Mouse (Mus musculus): ENCODE data around the gene Tmem11. TPM values are rescaled to one million over a fixed set of nuclear protein-coding genes. Genes with fewer than 3 reads are reported as not detected.
A peak's percentile ranks its signal among the peaks of the same experiment; 100 is the strongest.

Gene Tmem11
- total RNA-seq (2021): 10 to 100 TPM; 30.0 to 33.3 TPM
- long read RNA-seq, experiment 1, transcript Tmem11-201 (2 exons, 1,457 nt): major isoform, 39 of 39 reads
- long read RNA-seq, experiment 1, partial matches to known transcripts: 0 of 39 reads
- long read RNA-seq, experiment 1, other reads (novel, unspliced or antisense): 0 of 39 reads
- long read RNA-seq, experiment 2, transcript Tmem11-201 (2 exons, 1,457 nt): major isoform, 19 of 19 reads
- long read RNA-seq, experiment 2, partial matches to known transcripts: 0 of 19 reads
- long read RNA-seq, experiment 2, other reads (novel, unspliced or antisense): 0 of 19 reads

DNA sequence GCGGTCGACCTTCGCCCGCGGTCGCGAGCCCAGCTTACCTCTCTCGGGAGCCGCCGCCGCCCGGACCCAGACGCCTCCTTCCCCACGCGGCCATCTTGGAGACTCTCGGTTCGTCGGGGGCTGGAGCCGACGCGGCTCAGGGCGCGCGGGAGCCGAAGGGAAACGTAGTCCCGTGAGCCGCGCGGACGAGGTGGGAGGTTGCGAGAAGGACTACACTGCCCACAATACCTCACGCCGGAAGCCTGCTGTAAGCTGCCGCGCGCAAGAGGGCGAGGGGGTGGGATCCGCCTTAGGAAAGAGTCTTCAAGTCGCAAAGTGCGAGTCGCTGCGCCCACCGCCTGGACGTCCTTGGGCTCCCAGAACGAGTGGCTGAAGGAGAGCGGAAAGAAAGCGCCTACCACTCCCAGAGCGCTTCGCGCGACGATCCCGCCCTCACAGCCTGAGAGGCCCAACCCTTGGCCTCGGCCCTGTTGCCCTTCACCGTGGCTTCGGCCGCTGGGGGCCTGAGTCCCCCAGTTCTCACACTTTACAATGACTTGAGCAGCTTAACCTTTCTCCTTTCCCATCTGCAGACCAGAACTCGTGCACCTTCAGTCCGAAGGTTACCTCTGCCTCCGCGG is at the start of gene Tmem11:
Tmem11 (minus strand) TSS at position 598 of the 620 bp plus-strand sequence.
- peak; percentile 93 to 94 for DNase-seq
- intact Hi-C loops (cut with DNase I): loop anchor here (2.0 kb wide), 2 partner anchors 48 to 180 kb away; partner anchors contain the start of genes Dhrs7b and Llgl1

DNA sequence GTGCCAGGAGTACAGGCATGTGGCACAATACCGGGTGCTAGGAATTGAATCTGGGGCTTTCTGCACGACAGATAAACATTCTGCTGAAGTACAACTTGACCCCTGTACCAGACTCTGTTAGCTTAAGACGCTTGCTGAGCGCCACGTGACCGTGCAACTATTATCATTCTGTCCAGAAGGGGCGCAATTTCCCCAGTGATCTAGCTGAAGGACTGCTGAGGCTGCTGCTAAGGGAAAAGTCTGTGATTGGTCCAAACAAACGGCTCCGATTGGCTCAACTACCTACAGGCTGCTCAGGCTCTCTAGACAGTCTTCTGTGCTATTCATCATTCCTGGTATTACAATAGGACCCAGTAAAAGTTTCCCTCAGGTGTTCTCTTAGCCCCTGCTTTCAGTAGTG is 48.2 kb upstream of the Tmem11 start:
- intact Hi-C loops (cut with DNase I): no loop called here
- peak; percentile 86 to 94 for DNase-seq

DNA sequence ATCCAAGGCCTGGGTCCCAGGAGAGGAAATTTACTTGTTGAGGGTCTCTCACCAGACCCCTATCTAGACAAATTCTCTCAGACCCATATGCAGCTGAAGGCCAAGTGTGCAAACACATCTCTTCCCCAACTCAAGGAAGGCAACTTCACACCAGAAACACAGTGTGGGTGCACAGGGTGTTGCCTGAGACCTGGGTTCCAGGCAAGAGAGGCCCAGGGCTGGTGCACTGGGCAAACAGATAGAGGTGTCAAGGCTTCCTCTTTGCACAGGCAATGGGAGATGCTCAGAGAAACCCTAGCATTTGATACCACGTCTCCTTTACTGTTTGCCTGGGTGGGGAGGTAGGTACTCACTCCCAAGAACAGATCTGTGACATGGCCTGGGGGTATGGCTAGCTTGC is 45.9 kb upstream of the Tmem11 start:
- intact Hi-C loops (cut with DNase I): no loop called here
- DNase-seq: no peak

DNA sequence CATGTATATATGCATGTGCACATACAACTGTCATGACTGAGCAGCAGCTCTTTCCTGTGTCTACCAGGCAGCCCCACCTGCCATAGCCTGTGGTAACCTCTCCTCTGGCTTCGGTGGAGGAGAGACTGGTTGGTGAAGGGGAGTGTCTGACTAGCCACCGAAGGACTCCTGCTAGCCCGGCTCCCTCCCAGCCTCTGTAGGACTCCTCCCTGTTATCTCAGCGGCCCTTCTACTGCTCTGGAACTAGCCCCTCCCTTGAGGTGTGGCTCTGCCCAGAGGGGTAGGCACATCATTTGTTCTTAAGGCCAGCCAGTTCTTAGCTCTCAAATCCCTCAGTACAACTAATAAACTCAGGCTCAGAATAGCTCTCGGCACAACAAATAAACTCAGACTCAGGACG is 45.4 kb upstream of the Tmem11 start:
- no peak for DNase-seq
- intact Hi-C loops (cut with DNase I): no loop called here

DNA sequence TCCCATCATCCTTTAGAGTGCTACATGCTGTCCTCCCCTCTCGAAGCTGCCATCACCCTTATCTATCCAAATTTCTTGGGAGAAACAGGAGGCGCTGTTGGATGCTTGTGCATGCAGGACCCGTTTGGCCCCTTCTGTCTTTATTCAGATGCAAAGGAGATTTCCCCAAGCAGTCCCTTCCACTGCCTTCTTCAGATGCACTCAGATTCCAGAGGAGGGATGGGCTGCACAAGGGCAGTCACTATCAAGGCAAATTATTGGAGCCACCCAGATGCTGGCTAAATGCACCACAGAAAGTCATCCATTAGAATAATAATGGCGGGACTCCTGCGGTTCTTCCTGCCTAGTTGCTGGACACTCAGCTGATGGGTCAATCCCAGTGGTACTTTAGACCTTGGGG is 43.9 kb upstream of the Tmem11 start:
- no peak for DNase-seq
- intact Hi-C loops (cut with DNase I): no loop called here

DNA sequence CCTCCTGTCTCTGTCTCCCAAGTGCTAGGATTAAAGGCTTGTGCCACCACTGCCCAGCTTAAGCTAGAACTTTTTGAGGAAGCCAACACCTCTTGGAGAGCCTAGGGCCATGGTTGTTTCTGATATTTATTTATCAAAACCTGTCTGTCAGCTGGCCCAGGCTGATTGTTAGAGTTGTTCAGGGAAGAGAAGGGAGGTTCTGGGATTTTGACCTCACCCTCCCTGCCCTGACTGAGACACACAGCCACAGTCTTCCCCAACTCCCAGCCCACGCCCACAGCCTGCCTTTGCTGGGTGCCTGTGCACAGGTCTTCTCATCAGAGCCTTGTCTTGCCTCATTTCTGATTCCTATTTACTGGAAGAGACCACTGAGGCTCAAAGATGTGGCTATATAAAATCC is 43.1 kb upstream of the Tmem11 start:
- no peak for DNase-seq
- intact Hi-C loops (cut with DNase I): no loop called here

DNA sequence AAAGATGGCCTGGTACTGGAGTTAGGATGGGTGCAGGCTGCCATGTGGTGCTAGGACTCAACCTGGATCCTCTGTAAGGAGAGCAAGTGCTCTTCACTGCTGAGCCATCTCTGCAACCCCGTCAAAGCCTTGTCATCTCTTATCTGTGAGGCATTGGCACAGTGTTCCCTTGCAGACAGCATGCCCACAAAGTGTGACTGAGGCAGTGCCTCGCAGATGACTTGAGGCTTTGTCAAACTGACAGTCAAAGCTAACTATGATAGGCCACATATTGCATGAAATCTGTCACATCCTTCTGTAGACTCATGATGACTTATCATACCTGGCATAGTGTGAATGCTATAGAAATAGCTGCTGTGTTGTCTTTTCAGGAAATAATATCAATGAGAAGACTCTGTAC is 40.9 kb upstream of the Tmem11 start:
- no peak for DNase-seq

DNA sequence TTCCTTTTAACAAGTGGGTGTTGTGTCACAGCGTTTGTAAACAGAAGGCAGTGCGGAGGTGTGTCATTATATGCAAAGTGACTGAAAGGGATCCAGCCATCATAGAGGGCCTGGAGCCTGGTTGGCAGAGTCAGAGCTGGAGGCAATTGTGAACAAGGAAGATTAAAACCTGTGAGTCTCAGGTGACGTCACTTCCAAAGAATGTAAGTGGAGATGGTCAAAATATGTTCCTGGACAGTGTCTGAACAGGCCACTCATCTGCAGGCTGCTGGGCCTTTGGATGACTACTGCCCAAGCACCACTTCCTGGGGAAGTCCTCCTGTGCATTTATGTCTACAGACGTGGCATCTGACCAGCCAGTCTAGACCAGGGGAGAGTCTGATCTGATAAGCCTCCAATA is 36.1 kb upstream of the Tmem11 start:
- intact Hi-C loops (cut with DNase I): no loop called here
- no peak for DNase-seq

More for the DNA sequence above, 40.9 kb upstream of the Tmem11 start:
- intact Hi-C loops (cut with DNase I): no loop called here

GRCm38 (mm10) chr11:60914491-60914890 is 35.4 kb upstream of the Tmem11 start, which contains the start of gene Natd1:
Gene Natd1, minus strand, starts transcription at chr11:60914750.
- no peak for DNase-seq

GRCm38 (mm10) chr11:60913301-60914196 is 34.5 kb upstream of the Tmem11 start:
- peak; percentile 92 to 94 for DNase-seq
- intact Hi-C loops (cut with DNase I): no loop called here

More at GRCm38 (mm10) chr11:60914491-60914890, 35.4 kb upstream of the Tmem11 start, which contains the start of gene Natd1:
- intact Hi-C loops (cut with DNase I): no loop called here

- intact Hi-C loops (cut with DNase I): no loop called here
- no peak for DNase-seq
Observed at GRCm38 (mm10) chr11:60912525-60912973, 33.5 kb upstream of the Tmem11 start.

DNA sequence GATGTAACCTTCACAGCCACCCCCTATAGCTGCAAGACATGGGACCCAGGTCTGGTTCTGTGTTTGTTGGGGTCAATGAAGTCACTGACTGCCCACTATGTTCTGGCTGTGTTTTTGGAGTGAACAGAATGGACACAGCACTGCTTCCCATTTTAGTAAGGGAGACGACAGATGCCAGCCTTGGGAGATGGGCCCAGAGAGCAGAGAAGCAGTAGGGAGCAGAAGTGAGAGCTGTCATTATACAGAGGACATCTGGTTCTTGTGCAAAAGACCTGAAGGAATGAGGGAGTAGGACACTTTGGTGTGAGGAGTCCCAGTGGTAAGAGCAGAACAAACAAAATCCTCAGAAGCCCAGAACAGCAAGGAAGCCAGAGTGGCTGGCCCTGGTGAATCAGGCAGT is 30.6 kb upstream of the Tmem11 start:
- intact Hi-C loops (cut with DNase I): loop anchor here (5.0 kb wide), 1 partner anchor 183 kb away; no protein-coding TSS in a partner anchor
- no peak for DNase-seq

DNA sequence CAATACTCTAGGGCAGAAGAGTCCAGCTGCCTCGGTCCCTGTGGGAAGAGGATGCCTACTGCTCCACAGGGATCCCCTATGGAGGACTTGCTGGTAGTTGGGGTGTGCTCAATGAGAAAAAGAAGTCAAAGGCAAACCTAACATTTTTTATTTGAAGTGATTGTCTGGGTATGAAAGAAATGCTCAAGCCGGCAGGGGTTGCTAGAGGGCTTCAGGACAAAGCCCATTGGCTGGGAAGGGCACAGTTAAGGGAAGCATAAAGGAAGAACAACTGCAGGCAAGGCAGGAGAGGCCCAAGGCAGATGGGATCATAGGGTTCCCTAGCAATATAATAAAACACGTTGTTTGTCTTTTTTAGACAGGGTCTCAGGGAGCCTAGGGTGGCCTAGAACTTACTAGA is 29.0 kb upstream of the Tmem11 start:
- intact Hi-C loops (cut with DNase I): loop anchor here (5.0 kb wide), 1 partner anchor 184 kb away; no protein-coding TSS in a partner anchor
- DNase-seq: peak in 1 of 2 experiments; percentile 25

DNA sequence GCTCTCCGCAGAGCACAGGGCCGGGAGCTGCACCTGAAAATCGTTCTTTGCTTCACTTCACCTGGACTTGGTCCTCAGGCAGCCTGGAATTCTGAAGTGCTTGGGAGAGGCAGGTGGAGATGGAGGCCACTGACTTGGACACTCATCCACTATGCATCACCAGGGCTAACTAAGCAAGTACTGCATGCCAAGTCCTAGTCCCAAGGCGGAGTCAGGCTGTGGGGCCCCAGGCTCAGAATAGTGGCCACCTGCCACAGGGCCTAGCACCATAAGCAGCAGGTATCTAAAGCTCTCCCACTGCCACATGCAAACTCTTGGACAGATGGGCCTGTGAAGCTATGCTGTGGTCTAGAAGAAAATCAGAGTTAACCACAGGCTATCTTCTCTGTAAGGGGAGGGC is 27.4 kb upstream of the Tmem11 start:
- intact Hi-C loops (cut with DNase I): loop anchor here (5.0 kb wide), 1 partner anchor 186 kb away; no protein-coding TSS in a partner anchor
- no peak for DNase-seq

- DNase-seq: no peak
- intact Hi-C loops (cut with DNase I): loop anchor here (5.0 kb wide), 1 partner anchor 187 kb away; no protein-coding TSS in a partner anchor
Observed at GRCm38 (mm10) chr11:60905407-60906120, 26.5 kb upstream of the Tmem11 start.

DNA sequence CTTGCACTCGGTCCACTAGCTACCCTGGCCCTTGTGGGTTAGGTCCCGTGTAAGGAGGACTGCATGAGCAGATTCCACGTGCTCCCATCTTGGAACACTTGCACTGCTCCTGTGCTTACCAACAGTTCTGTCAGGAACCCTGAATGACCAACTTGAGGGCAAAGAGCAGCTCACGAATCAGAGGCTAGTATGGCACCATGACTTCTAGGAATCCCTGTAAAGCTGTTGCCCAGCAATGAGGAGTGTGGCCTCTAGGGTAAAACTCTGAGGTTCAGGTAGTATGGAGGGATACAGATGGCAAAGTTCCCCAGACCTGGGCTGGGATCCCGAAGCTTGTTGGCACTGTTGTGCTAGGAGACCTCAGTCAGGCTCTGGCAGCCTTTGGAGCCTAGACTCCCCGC is 24.6 kb upstream of the Tmem11 start:
- intact Hi-C loops (cut with DNase I): no loop called here
- no peak for DNase-seq

DNA sequence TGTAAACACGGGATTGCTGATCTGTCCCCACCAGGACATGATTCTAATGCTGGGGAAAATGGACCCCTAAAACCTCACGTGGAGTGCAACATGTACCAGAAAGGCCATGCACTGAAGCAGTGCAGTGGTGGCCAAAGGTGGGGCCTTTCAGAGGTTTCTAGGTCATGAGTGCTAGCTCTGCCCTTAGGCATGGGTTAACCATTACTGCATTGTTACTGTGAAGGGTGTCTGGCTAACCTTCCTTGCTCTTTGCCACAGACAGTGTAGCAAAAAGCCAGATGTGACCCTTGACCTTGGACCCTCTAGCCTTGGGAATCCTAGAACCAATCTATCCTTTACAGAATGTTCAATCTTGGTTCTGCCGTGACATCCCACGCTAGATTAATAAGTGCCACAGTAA is 23.4 kb upstream of the Tmem11 start:
- intact Hi-C loops (cut with DNase I): no loop called here
- DNase-seq: no peak

- intact Hi-C loops (cut with DNase I): no loop called here
Observed at GRCm38 (mm10) chr11:60902001-60902400, 22.9 kb upstream of the Tmem11 start.

DNA sequence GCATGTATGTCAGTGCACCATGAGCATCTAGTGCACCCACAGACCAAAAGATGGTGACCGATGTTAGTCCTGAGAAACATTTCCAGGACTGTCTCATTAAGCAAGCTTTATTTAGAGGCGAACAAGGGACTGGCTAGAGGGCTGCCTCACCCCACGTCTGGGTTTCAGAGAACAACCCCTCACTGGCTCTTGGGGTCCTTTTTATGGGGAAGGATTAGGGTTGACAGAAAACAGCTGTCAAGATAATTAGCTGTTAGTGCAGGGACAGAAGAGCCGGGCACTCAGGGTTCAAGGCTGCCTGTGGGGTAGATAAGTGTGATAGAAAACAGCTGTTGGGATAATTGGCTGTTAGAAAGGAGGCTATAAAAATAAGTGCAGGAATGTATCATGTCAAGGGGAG is 16.8 kb upstream of the Tmem11 start:
- intact Hi-C loops (cut with DNase I): no loop called here
- no peak for DNase-seq

More at GRCm38 (mm10) chr11:60902001-60902400, 22.9 kb upstream of the Tmem11 start:
- DNase-seq: no peak

- intact Hi-C loops (cut with DNase I): no loop called here
- DNase-seq: no peak
Observed at GRCm38 (mm10) chr11:60890744-60891143, 11.7 kb upstream of the Tmem11 start.

All from heart, postnatal 14 days (tissue).